Mouse (Mus musculus) limb, embryonic 12.5 days (tissue): ENCODE data around the gene Urb1. TPM values are rescaled to one million over a fixed set of nuclear protein-coding genes. Genes with fewer than 3 reads are reported as not detected.
"Not testable (repeated sequence)": the region's sequence is repeated elsewhere in the genome, so short reads cannot be mapped to it uniquely, and the experiment has no call there.

Experiments used
- ATAC-seq: fragments of 200-750 bp; cut with Nextera tagmentation; 2 replicates; pipeline ENCODE4 v1.8.0; 2017; ENCODE audit warnings: low read depth, moderate TSS enrichment; ENCODE audit not compliant: insufficient number of reproducible peaks, insufficient read depth, low FRiP score, low TSS enrichment
- H3K27ac ChIP-seq: fragments of 300-500 bp; sonication (generic); 2 replicates; pipeline ENCODE4 v1.5.1; 2016; ENCODE audit warnings: mild to moderate bottlenecking, moderate library complexity
- H3K27me3 ChIP-seq: fragments of 300-500 bp; sonication (generic); 2 replicates; pipeline ENCODE4 v1.6.1; 2016; ENCODE audit warnings: mild to moderate bottlenecking, moderate library complexity
- H3K36me3 ChIP-seq: fragments of 300-500 bp; sonication (generic); 2 replicates; pipeline ENCODE4 v1.6.1; 2016; ENCODE audit warnings: mild to moderate bottlenecking, moderate library complexity
- H3K4me1 ChIP-seq: fragments of 300-500 bp; sonication (generic); replicated peaks from 2 replicates; pipeline ENCODE4 v1.6.1; 2016
- H3K4me2 ChIP-seq: fragments of 300-500 bp; sonication (generic); 2 replicates; pipeline ENCODE4 v1.6.1; 2016; ENCODE audit warnings: mild to moderate bottlenecking, moderate library complexity
- H3K4me3 ChIP-seq: fragments of 300-500 bp; sonication (generic); replicated peaks from 2 replicates; pipeline ENCODE4 v1.5.1; 2016; ENCODE audit warnings: mild to moderate bottlenecking
- H3K9ac ChIP-seq: fragments of 300-500 bp; sonication (generic); replicated peaks from 2 replicates; pipeline ENCODE4 v1.6.1; 2016; ENCODE audit warnings: mild to moderate bottlenecking, moderate library complexity
- H3K9me3 ChIP-seq: fragments of 300-500 bp; sonication (generic); 2 replicates; pipeline ENCODE4 v1.6.1; 2016; ENCODE audit warnings: mild to moderate bottlenecking, moderate library complexity
- WGBS: fragments of 180-500 bp; shearing (Covaris S2); methylation state at CpG from one replicate; pipeline ENCODE4 v1.1.7; 2016; 5-methylcytosine and 5-hydroxymethylcytosine counted together
- polyA plus RNA-seq: library from polyadenylated mRNA; unstranded; fragments of >200 nt; fragmentation: Nextera tagmentation; extraction: Ambion mirVana; gene quantifications from 2 replicates; pipeline ENCODE4 v1.2.1, GENCODE M21; 2016

The Urb1 gene
- polyA plus RNA-seq, 1 experiment from 2014 or later, result 12.7 TPM

DNA sequence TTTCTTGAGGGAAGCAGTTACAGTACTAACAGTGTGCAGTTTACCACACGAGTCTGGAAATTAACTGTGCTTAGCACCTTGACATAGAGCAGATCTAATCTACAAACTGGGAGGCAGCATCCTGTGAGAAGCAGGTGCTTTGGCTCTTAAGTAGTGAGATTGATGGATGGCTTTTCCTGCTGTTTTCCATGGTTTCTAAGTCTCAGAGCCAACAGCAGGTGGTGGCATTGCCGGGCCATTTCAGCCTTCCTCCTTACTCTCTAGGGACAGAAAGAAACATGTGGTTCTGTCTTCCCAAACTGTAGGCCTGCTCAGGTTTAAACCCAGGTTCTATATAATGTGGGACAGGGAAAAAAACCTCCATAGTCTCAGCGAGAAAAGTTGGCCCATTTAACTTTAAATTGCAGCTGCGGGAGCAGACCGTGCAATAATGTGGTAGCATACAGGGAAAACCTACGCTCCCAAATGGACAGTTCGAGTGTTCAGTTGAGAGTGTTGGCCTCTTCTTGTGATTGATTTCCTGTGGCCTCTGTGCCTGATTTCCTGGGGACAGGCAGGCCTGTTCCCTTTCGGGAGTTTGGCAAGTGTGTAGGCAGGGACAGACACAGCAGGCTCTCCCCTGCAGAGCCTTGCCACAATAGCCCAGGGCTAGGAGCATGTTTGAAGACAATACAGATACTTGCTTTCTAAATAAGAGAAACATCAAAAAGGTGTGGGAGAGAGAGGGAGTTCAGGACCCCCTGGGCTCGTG lies 23.0 kb upstream of the Urb1 start:
- Histone ChIP-seq H3K4me3 (no peak overlapping the region), H3K27me3 (peaks cover 59% of the 10 kb centered on the region), H3K36me3 (no peaks in the 10 kb centered on the region), H3K27ac (peak overlapping the region; percentile 37; the same call in 1 of the 2 replicates), H3K4me1 (peaks cover 40% of the 10 kb centered on the region), H3K4me2 (no peak overlapping the region), H3K9me3 (no peaks in the 10 kb centered on the region), H3K9ac (no peak overlapping the region)
- no peak for ATAC-seq
- 24% methylated on average over 9 of the region's 9 CpGs for WGBS

DNA sequence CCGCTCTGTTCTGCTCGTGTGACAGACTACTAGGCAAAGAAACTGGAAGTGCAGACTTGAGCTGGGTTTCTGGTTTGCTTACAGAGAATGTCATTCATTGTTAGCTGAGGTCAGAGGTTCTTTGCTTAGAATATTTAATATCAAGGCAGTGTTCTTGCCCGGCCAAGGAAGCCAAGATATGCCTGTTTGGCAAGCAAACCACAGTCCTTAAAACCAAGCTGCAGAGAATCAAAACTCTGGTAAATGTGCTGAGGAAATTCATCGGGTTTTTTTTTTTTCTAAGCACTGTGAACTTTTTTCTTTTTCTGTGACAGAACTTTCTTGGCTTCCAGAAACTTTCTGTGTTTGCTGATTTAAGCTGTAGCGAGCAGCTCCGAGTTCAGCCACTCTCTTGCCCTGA lies 22.3 kb upstream of the Urb1 start:
- Histone ChIP-seq H3K9ac (no peak overlapping the region), H3K4me3 (no peak overlapping the region), H3K36me3 (no peaks in the 10 kb centered on the region), H3K9me3 (no peaks in the 10 kb centered on the region), H3K4me1 (peaks cover 40% of the 10 kb centered on the region), H3K4me2 (peak overlapping the region; percentile 98; the same call in 1 of the 2 replicates), H3K27ac (no peak overlapping the region), H3K27me3 (peaks cover 64% of the 10 kb centered on the region)
- no peak for ATAC-seq
- 55% methylated on average over 6 of the region's 6 CpGs for WGBS

DNA sequence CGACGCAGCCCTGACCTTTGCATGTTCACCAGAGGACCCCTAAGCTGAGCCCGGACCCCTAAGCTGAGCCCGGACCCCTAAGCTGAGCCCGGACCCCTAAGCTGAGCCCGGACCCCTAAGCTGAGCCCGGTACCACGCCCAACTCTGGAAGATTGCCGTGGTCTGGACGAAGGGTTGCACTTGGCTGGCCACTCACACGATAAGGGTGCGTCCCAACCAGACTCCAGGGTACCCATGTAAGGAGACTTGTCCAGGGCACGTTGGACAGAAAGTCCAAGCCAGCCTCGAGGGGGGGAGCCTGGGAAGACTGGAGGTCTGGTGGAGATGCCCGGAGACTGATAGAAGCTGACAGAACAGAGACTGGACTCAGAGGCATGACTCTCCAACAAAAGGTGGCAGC lies 21.5 kb upstream of the Urb1 start:
- H3K4me2 ChIP-seq, result peak overlapping the region; percentile 98
- peaks cover 65% of the 10 kb centered on the region for H3K27me3 ChIP-seq
- H3K9ac ChIP-seq, result no peak overlapping the region; the same call in 1 of the 2 replicates
- H3K36me3 ChIP-seq, result no peaks in the 10 kb centered on the region
- no peak overlapping the region for H3K27ac ChIP-seq
- ATAC-seq, result no peak
- WGBS, result 27% methylated on average over 15 of the region's 15 CpGs
- no peaks in the 10 kb centered on the region for H3K9me3 ChIP-seq
- peak overlapping the region; percentile 57 for H3K4me3 ChIP-seq
- peaks cover 40% of the 10 kb centered on the region for H3K4me1 ChIP-seq

DNA sequence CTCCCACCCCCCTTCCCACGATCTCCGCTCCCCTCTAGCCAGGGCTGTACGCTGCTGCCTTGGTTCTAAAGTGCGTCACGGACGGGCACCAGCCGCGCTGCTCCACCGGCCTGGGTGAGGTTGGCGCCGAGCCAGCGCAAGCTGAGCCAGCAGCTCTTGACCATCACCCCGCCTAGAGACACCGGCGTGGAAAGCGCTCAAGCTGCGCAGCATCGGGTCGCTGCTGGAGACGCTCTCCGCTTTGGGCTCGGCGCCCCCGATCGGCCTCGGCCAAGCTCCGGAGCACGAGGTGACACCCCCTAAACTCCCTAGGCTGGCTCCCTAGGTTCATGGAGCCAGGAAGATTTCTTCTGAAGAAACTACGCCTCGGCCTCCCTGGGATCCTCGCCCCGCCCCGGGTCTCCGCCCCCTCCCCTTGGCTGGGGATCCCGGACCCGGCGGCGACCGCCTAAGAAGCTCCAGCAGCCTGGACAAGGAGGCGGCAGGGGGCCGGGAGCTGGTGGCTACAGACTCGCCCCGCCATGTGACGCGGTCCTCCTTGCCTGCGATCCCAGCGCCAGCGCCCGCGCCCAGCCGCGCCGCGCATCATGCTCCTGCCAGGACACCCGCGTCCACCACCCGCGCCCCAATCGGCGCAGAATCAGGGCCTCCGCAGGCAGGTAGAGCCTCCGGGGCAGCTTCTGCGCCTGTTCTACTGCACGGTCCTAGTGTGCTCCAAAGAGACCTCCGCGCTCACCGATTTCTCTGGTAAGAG lies 20.6 kb upstream of the Urb1 start:
- peaks cover 65% of the 10 kb centered on the region for H3K27me3 ChIP-seq
- H3K4me3 ChIP-seq, result peak overlapping the region; percentile 57
- peak; percentile 38; the same call in 1 of the 2 replicates for ATAC-seq
- under 1% methylated on average over 67 of the region's 67 CpGs for WGBS
- H3K4me1 ChIP-seq, result peaks cover 40% of the 10 kb centered on the region
- H3K9me3 ChIP-seq, result no peaks in the 10 kb centered on the region
- H3K9ac ChIP-seq, result peak overlapping the region; percentile 58
- H3K4me2 ChIP-seq, result peak overlapping the region; percentile 98
- H3K36me3 ChIP-seq, result no peaks in the 10 kb centered on the region
- no peak overlapping the region for H3K27ac ChIP-seq

DNA sequence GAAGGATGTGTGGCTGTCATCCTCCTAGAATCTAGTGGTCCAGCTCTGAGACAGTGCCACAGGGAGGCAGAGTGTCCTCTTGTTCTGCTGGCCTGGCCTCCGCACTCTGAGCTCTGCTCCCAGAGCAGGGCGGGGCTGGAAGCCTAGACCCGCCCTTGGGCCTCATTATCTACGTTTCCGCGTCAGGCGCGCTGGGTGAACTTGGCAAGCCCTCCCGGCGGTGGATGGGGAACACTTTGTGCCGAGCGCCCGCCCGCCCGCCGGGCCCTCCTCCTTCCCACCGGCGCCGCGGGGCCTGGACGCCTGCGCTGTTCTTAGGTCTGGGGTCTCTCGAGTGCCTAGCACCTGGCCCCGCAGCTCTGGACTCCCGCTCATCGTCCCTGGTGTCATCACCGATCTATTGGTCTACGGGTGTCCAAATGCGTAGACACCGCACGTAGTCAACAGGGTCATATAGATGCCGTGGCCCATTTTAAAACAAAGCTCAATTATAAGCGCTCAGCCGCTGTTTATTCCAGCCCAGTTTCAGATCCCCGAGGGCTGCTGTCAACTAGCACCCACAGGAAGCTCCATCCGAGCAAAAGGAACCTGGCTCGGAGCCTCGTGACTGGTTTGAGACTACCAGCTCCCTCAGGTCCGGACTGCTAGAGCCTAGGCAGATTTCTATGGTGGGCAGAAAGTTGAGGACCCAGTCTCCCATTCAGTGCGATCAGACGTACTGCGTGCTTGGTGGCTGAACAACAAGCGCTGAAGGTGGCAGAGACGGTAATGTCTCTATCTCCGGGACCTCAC lies 19.9 kb upstream of the Urb1 start:
- H3K9ac ChIP-seq, result peak overlapping the region; percentile 58; the same call in 1 of the 2 replicates
- peak overlapping the region; percentile 98 for H3K4me2 ChIP-seq
- 1% methylated on average over 45 of the region's 45 CpGs for WGBS
- no peaks in the 10 kb centered on the region for H3K36me3 ChIP-seq
- ATAC-seq, result peak; percentile 50; the same call in 1 of the 2 replicates
- H3K4me3 ChIP-seq, result peak overlapping the region; percentile 57
- H3K27ac ChIP-seq, result no peak overlapping the region
- no peaks in the 10 kb centered on the region for H3K9me3 ChIP-seq
- peaks cover 64% of the 10 kb centered on the region for H3K27me3 ChIP-seq
- peaks cover 40% of the 10 kb centered on the region for H3K4me1 ChIP-seq

DNA sequence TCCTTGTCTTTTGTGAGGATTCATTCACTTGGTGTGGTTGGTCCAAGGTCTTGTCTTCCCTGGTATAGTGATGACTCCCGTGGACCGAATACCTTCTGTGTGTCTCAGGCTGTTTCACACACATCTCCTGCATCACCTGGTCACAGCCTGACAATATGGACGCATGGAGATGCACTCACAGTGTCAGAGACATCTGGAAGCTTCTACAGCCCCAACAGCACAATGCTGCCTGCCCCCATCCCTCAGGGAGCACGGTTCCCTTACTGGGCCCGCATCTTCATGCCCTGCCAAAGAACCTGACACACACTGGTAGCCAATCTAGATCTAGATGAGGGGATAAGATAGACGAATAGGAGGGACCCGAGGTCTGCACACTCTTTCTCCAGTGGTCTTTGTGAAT lies 18.9 kb upstream of the Urb1 start:
- no peak overlapping the region for H3K9ac ChIP-seq
- H3K36me3 ChIP-seq, result no peaks in the 10 kb centered on the region
- no peak overlapping the region for H3K27ac ChIP-seq
- no peak for ATAC-seq
- no peaks in the 10 kb centered on the region for H3K9me3 ChIP-seq
- H3K4me2 ChIP-seq, result no peak overlapping the region
- no peak overlapping the region for H3K4me3 ChIP-seq
- H3K27me3 ChIP-seq, result peaks cover 62% of the 10 kb centered on the region
- WGBS, result 78% methylated on average over 7 of the region's 7 CpGs
- H3K4me1 ChIP-seq, result peaks cover 40% of the 10 kb centered on the region

DNA sequence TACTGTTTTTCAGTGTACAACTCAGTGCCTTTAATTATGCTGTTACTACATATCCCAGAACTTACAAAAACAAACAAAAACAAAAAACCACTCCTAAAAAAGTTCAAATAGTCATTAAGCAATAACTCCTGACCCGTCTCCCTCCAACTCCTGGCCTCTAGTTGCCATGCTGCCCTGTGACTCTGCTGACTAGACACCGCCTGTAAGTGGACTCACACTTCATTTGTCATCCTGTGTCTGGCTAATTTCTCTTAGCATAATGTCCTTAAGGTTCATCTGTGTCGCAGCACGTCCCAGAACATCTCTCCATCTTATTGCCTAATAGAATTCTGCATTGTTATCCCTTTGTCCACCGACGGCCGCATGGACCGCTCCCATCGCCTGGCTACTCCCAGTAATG lies 17.3 kb upstream of the Urb1 start:
- no peak overlapping the region for H3K4me2 ChIP-seq
- H3K27ac ChIP-seq, result no peak overlapping the region
- no peak overlapping the region for H3K4me3 ChIP-seq
- no peak overlapping the region for H3K9ac ChIP-seq
- 77% methylated on average over 9 of the region's 9 CpGs for WGBS
- peaks cover 49% of the 10 kb centered on the region for H3K27me3 ChIP-seq
- ATAC-seq, result no peak
- H3K36me3 ChIP-seq, result no peaks in the 10 kb centered on the region
- H3K4me1 ChIP-seq, result peaks cover 27% of the 10 kb centered on the region
- H3K9me3 ChIP-seq, result no peaks in the 10 kb centered on the region

DNA sequence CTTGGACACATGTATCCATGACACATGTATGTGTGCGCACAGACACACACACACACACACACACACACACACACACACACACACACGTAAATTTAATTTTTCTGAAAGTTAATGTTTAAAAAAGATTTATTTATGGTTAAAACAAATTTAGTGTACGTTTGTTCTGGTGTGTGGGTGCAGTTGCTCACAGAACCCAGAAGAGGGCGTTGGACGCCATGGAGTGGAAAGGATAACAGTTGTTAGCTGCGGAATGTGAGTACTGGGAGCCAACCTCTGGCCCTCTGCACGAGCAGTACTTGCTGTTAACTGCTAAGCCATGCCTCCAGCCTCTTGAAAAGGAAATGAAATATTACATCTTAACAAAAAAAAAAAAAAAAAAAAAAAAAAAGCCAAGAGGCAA lies 16.2 kb upstream of the Urb1 start, which contains the start of gene Eva1c:
TSS of gene Eva1c (plus strand) at position 263 of the 400 bp plus-strand sequence.
- no peaks in the 10 kb centered on the region for H3K36me3 ChIP-seq
- no peak within 1 kb of the TSS for H3K9ac ChIP-seq
- H3K4me2 ChIP-seq, result no peak within 1 kb of the TSS
- no peak within 1 kb of the TSS for H3K4me3 ChIP-seq
- no peak within 1 kb of the TSS for H3K27ac ChIP-seq
- peaks cover 20% of the 10 kb centered on the region for H3K4me1 ChIP-seq
- H3K27me3 ChIP-seq, result peaks cover 38% of the 10 kb centered on the region
- 69% methylated on average over 7 of the region's 7 CpGs for WGBS
- no peaks in the 10 kb centered on the region for H3K9me3 ChIP-seq
- no peak for ATAC-seq

DNA sequence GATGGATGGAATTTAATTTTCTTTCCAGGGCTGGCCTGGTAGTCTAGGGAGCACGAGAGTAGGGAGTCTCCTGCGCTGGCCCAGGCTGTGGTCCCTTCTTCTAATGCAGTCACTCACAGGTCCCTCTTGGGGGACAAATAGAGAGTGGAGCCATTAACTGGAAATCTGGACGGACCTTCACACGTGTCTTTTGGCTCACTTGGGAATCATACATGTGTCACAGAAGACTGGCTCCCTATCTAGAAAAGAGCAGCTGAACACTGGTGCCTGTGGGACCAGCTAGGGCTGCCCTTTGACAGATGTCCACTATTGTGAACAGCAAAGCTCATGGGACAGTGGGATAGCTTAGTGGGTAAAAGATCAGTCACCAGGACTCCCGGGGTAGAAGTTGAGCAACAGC lies 15.8 kb upstream of the Urb1 start:
- no peak for ATAC-seq
- H3K4me1 ChIP-seq, result peaks cover 16% of the 10 kb centered on the region
- H3K4me3 ChIP-seq, result no peak overlapping the region
- no peak overlapping the region for H3K27ac ChIP-seq
- H3K36me3 ChIP-seq, result no peaks in the 10 kb centered on the region
- no peak overlapping the region for H3K4me2 ChIP-seq
- 89% methylated on average over 5 of the region's 5 CpGs for WGBS
- H3K9me3 ChIP-seq, result no peaks in the 10 kb centered on the region
- H3K27me3 ChIP-seq, result peaks cover 34% of the 10 kb centered on the region
- no peak overlapping the region for H3K9ac ChIP-seq

DNA sequence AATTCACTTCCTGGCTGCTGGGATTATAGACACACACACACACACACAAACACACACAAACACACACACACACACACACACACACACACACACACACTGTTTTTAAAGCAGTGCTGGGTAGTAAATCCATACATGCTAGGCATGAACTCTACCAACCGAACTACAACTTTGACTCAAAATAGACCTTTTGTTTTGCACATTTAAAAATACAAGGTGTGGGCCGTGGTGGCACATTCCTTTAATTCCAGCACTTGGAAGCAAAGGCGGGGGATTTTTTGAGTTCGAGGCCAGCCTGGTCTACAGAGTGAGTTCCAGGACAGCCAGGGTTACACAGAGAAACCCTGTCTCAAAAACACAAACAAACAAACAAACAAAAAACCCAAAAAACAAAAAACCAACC lies 13.8 kb upstream of the Urb1 start:
- peaks cover 14% of the 10 kb centered on the region for H3K27me3 ChIP-seq
- WGBS, result 66% methylated on average over 4 of the region's 4 CpGs
- H3K9me3 ChIP-seq, H3K27ac ChIP-seq, ATAC-seq, H3K9ac ChIP-seq, H3K4me2 ChIP-seq, H3K36me3 ChIP-seq, H3K4me3 ChIP-seq, H3K4me1 ChIP-seq: not testable (repeated sequence)

DNA sequence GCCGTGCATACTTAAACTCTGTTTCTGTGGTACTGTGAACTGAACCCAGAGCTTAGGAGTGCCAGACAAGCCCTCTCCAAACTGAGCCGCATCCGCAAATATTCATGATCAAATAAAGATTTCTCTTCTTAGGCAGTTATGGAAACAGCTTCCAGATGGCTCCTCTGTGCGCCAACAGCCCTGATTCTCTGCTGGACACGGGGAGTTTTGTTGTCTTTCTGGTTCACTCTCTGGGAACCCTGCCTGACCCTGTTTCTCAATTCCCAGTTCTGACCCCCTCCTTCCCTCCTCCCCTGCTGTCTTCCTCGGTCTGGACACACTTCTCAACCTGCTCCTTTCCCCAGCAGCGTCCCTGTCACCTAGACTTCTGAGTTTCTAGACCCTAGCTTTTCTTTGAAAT lies 12.8 kb upstream of the Urb1 start:
- Histone ChIP-seq H3K27ac (no peak overlapping the region), H3K4me2 (no peak overlapping the region), H3K4me1 (no peaks in the 10 kb centered on the region), H3K9me3 (0 out of 2 replicates have a peak, but pooled peaks cover 3% of the 10 kb centered on the region), H3K36me3 (no peaks in the 10 kb centered on the region), H3K27me3 (peaks cover 6% of the 10 kb centered on the region; the same call in 1 of the 2 replicates), H3K9ac (no peak overlapping the region), H3K4me3 (no peak overlapping the region)
- 57% methylated on average over 7 of the region's 7 CpGs for WGBS
- ATAC-seq, result no peak
